Mouse (Mus musculus) Muller cell, postnatal 12 days (primary cell): Measurements from ENCODE around the gene Ccpg1.

ENCODE experiments used
- DNase-seq: peaks from one replicate; pipeline ENCODE4 v3.0.0-alpha.2; 2015; ENCODE audit errors: inconsistent ontology term

The Ccpg1 gene

GRCm38 (mm10) chr9:72985250-72986220, at the start of gene Ccpg1, which contains the start of gene Ccpg1os:
TSS of gene Ccpg1 (plus strand) at chr9:72985429.
TSS of gene Ccpg1os (minus strand) at chr9:72985382.
- DNase-seq = peak; percentile 96

- DNase-seq = no peak
These were observed 48.9 kb upstream of the Ccpg1 start for GRCm38 (mm10) chr9:72936301-72936700.

GRCm38 (mm10) chr9:72943424-72943823, 41.8 kb upstream of the Ccpg1 start:
- no peak for DNase-seq

GRCm38 (mm10) chr9:72944286-72944685, 40.9 kb upstream of the Ccpg1 start:
- DNase-seq = no peak

GRCm38 (mm10) chr9:72947010-72947409, 38.2 kb upstream of the Ccpg1 start:
- no peak for DNase-seq

- no peak for DNase-seq
These were observed 35.7 kb upstream of the Ccpg1 start for GRCm38 (mm10) chr9:72949572-72949971.

GRCm38 (mm10) chr9:72954746-72955145, 30.5 kb upstream of the Ccpg1 start:
- DNase-seq = no peak

- no peak for DNase-seq
These were observed 29.7 kb upstream of the Ccpg1 start for GRCm38 (mm10) chr9:72955546-72955945.

- DNase-seq = peak; percentile 74
These were observed 26.4 kb upstream of the Ccpg1 start, which contains the start of the genes Dyx1c1 and Gm44503 for GRCm38 (mm10) chr9:72958521-72959450. TSS of gene Dyx1c1 (plus strand) at chr9:72958785. TSS of gene Gm44503 (plus strand) at chr9:72958852.

- DNase-seq = no peak
These were observed 23.9 kb upstream of the Ccpg1 start for GRCm38 (mm10) chr9:72961346-72961745.

- no peak for DNase-seq
These were observed 23.3 kb upstream of the Ccpg1 start for GRCm38 (mm10) chr9:72961959-72962358.

GRCm38 (mm10) chr9:72968349-72969061, 16.7 kb upstream of the Ccpg1 start:
- peak; percentile 69 for DNase-seq

- no peak for DNase-seq
These were observed 15.4 kb upstream of the Ccpg1 start for GRCm38 (mm10) chr9:72969874-72970273.

GRCm38 (mm10) chr9:72972435-72972834, 12.8 kb upstream of the Ccpg1 start:
- DNase-seq = no peak

- DNase-seq = no peak
These were observed 12.2 kb upstream of the Ccpg1 start for GRCm38 (mm10) chr9:72972984-72973383.

GRCm38 (mm10) chr9:72974734-72975133, 10.5 kb upstream of the Ccpg1 start:
- no peak for DNase-seq

- DNase-seq = peak; percentile 20
These were observed 10.0 kb upstream of the Ccpg1 start for GRCm38 (mm10) chr9:72975242-72975641.

- no peak for DNase-seq
These were observed 2.2 kb upstream of the Ccpg1 start for GRCm38 (mm10) chr9:72983066-72983465.

- no peak for DNase-seq
These were observed 2.5 kb downstream of the Ccpg1 start for GRCm38 (mm10) chr9:72987703-72988102.

- no peak for DNase-seq
These were observed 3.5 kb downstream of the Ccpg1 start for GRCm38 (mm10) chr9:72988706-72989105.

- DNase-seq = no peak
These were observed 6.2 kb downstream of the Ccpg1 start for GRCm38 (mm10) chr9:72991420-72991819.
